In genomic region chr8:6448301-6448700, GRCm38 (mm10) we compare ENCODE assay signal across 15 mouse cellular contexts.
"Had no signal": no experiment of that assay in that cellular context is flagged by ENCODE, and none has a peak within 500 bp of the region (broad histone marks: within the 10 kb centered on the region; RNA-seq: fewer than 3 reads in every experiment).

No protein-coding gene starts in this region.

- H3K4me3 ChIP-seq: layer of hippocampus, adult 2 months; left cerebral cortex, adult 2 months; liver, embryonic 13.5 days had no signal

- H3K27ac ChIP-seq: kidney, postnatal 0 days; layer of hippocampus, adult 2 months; left cerebral cortex, adult 2 months; liver, embryonic 13.5 days had no signal

- DNase-seq: kidney, postnatal 25 days; layer of hippocampus, adult 9-11 months; layer of hippocampus, postnatal 36 days; liver, embryonic 13.5 days; lung, adult 2 months; lung, postnatal 14 days; lung, postnatal 4 days; midbrain, embryonic 14.5 days; thymus, adult 2 months; thymus, postnatal 14 days; thymus, postnatal 4 days had no signal

- H3K4me2 ChIP-seq: liver, embryonic 13.5 days; midbrain, embryonic 11.5 days had no signal

- H3K36me3 ChIP-seq: liver, embryonic 13.5 days had no signal

- H3K27me3 ChIP-seq: liver, embryonic 13.5 days had no signal

- H3K4me1 ChIP-seq: liver, embryonic 13.5 days had no signal

- H3K9ac ChIP-seq: liver, embryonic 13.5 days had no signal

- H3K9me3 ChIP-seq: liver, embryonic 13.5 days had no signal
